Mouse (Mus musculus) liver, embryonic 15.5 days (tissue): ENCODE measurements around the gene Slco2a1. TPM values are rescaled to one million over a fixed set of nuclear protein-coding genes. Genes with fewer than 3 reads are reported as not detected.

Source experiments
- ATAC-seq: fragments of 200-750 bp; cut with Nextera tagmentation; 2 replicates; pipeline ENCODE4 v1.8.0; 2017; ENCODE audit warnings: moderate number of reproducible peaks, mild to moderate bottlenecking, moderate library complexity; ENCODE audit not compliant: insufficient read depth
- H3K27ac ChIP-seq: fragments of 300-500 bp; sonication (generic); replicated peaks from 2 replicates; pipeline ENCODE4 v1.5.1; 2015; ENCODE audit warnings: mild to moderate bottlenecking, inconsistent platforms
- H3K27me3 ChIP-seq: fragments of 300-500 bp; sonication (generic); 2 replicates; pipeline ENCODE4 v1.6.1; 2015; ENCODE audit warnings: mild to moderate bottlenecking, inconsistent platforms
- H3K36me3 ChIP-seq: fragments of 300-500 bp; sonication (generic); replicated peaks from 2 replicates; pipeline ENCODE4 v1.6.1; 2015; ENCODE audit warnings: moderate library complexity, mild to moderate bottlenecking, inconsistent platforms
- H3K4me1 ChIP-seq: fragments of 300-500 bp; sonication (generic); replicated peaks from 2 replicates; pipeline ENCODE4 v1.6.1; 2015; ENCODE audit warnings: inconsistent platforms
- H3K4me2 ChIP-seq: fragments of 300-500 bp; sonication (generic); 2 replicates; pipeline ENCODE4 v1.6.1; 2015; ENCODE audit warnings: moderate library complexity, mild to moderate bottlenecking, inconsistent platforms
- H3K4me3 ChIP-seq: fragments of 300-500 bp; sonication (generic); replicated peaks from 2 replicates; pipeline ENCODE4 v1.5.1; 2015; ENCODE audit warnings: mild to moderate bottlenecking, inconsistent platforms
- H3K9ac ChIP-seq: fragments of 300-500 bp; sonication (generic); 2 replicates; pipeline ENCODE4 v1.6.1; 2015; ENCODE audit warnings: moderate library complexity, mild to moderate bottlenecking, inconsistent platforms
- H3K9me3 ChIP-seq: fragments of 300-500 bp; sonication (generic); replicated peaks from 2 replicates; pipeline ENCODE4 v1.6.1; 2016; ENCODE audit warnings: inconsistent platforms
- WGBS: fragments of 180-500 bp; shearing (Covaris S2); methylation state at CpG from one replicate; pipeline ENCODE4 v1.1.7; 2015; ENCODE audit warnings: mixed read lengths; ENCODE audit not compliant: insufficient replicate concordance; 5-methylcytosine and 5-hydroxymethylcytosine counted together
- polyA plus RNA-seq: library from polyadenylated mRNA; unstranded; fragments of >200 nt; fragmentation: Nextera tagmentation; extraction: Ambion mirVana; gene quantifications from 2 replicates; pipeline ENCODE4 v1.2.1, GENCODE M21; 2015

The Slco2a1 gene
- polyA plus RNA-seq, 1 experiment from 2014 or later: 7.3 TPM

DNA sequence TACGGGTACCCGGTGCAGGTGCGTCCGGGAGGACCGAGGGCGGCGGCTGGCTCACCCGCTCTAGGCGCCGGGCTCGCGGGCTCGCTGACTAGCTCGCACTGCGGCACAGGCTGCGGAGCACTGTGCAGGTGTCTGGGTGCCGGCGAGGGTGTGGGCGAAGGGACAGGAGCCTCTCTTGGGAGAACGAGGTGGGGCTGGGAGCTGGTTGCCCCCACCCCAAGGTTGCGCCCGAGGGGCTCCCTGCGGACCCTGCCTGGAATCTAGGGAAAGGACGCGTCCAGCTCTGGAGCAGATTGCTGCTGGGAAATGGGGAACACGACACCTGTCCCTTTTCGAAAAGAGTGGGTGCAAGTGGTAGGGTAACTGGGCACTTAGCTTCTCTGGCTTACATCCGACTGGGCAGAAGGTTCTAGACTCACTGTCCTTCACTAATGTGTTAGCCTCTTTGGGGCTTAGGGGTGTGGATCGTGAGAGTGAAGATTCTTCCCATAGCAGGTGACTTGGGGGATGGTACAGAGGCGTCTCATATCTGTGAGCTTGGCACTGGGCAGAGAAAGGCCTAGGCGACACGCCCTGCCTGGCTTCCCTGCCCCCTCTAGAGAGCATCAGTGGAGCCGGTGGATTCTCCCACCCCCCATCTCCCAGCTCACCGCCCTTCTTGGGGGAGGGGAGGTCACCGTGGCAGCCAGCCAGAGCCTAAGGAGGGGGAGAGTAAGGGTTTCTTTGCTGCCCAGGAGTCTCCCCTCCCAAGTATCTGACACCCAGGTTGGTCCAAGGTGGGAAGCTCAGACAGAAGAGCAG is 124.2 kb downstream of the Slco2a1 start:
- 3% methylated on average over 35 of the region's 35 CpGs for WGBS
- H3K27me3 ChIP-seq: peaks cover 64% of the 10 kb centered on the region
- no peaks in the 10 kb centered on the region for H3K9me3 ChIP-seq
- H3K4me1 ChIP-seq: peaks cover 18% of the 10 kb centered on the region
- no peaks in the 10 kb centered on the region for H3K36me3 ChIP-seq
- H3K4me3 ChIP-seq: peak overlapping the region; percentile 53
- no peak overlapping the region for H3K27ac ChIP-seq
- no peak for ATAC-seq
- peak overlapping the region; percentile 73 for H3K4me2 ChIP-seq
- H3K9ac ChIP-seq: no peak overlapping the region

DNA sequence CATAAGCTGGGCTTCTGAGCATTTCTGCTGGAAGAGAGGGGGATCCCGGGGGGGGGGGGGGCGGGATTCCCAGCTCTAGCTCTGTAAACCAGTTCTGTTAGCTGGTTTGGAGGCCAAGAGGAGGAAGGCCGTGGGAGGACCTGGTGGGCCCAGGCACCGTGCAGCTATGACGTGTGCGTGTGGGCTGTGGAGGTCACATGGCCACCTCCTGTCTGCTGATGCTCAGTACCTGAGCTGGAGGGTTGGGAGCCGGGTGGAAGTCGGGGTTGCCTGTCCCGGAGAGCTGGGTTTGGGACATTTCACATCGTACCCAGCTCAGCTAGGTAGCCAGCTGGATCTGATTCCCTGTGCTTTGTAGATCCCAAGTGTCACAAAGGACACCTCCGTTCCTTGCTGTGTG is 124.8 kb downstream of the Slco2a1 start:
- no peak for ATAC-seq
- Histone ChIP-seq H3K4me1 (peaks cover 18% of the 10 kb centered on the region), H3K9me3 (no peaks in the 10 kb centered on the region), H3K27me3 (peaks cover 64% of the 10 kb centered on the region), H3K4me2 (no peak overlapping the region), H3K4me3 (no peak overlapping the region), H3K27ac (no peak overlapping the region), H3K9ac (no peak overlapping the region), H3K36me3 (no peaks in the 10 kb centered on the region)
- WGBS: 32% methylated on average over 11 of the region's 11 CpGs

DNA sequence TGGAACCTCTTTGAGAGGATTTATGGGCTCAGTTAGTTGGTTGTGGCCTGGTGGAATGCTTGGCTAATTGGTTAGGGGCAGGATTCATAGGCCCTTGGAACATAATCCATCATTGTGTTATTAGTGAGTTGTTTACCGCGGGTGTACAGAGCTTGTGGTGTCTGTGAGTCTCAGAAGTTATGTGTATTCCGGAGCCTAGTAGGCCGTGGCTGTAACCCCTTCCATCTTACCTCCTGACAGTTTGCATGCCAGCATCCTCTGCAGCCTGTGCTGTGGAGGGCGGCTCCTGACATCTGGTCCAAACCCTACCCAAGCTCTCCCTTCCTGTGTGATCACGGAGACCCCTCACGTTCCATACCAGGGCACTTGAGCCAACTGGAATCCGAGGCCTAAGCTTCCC is 125.8 kb downstream of the Slco2a1 start:
- no peaks in the 10 kb centered on the region for H3K9me3 ChIP-seq
- ATAC-seq: no peak
- H3K4me3 ChIP-seq: no peak overlapping the region
- no peak overlapping the region for H3K4me2 ChIP-seq
- peaks cover 61% of the 10 kb centered on the region for H3K27me3 ChIP-seq
- no peak overlapping the region for H3K27ac ChIP-seq
- H3K9ac ChIP-seq: no peak overlapping the region
- 66% methylated on average over 8 of the region's 8 CpGs for WGBS
- peaks cover 14% of the 10 kb centered on the region for H3K4me1 ChIP-seq
- no peaks in the 10 kb centered on the region for H3K36me3 ChIP-seq

DNA sequence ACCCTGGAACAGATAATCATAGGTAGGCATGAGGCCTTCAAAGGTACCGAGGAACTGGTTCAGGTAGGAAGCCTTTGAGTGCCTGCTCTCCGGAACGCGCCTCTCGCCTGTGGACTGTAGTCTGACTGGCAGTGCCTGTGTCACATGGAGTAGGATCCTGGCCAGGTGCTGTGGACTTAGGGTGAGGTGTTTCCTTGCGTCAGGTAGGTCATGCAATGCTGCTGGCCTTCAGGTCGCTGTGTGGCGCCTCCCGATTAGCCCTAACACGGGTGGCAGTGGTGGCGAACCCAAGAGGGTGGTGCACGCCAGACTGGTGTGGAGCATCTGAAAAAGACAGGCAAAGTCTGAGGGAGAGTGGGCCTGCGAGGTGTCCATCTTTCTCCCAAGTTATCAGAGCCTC is 126.4 kb downstream of the Slco2a1 start:
- no peak overlapping the region for H3K9ac ChIP-seq
- H3K27me3 ChIP-seq: peaks cover 55% of the 10 kb centered on the region
- H3K9me3 ChIP-seq: no peaks in the 10 kb centered on the region
- ATAC-seq: no peak
- no peak overlapping the region for H3K27ac ChIP-seq
- H3K4me3 ChIP-seq: no peak overlapping the region
- 67% methylated on average over 13 of the region's 13 CpGs for WGBS
- H3K4me1 ChIP-seq: peaks cover 10% of the 10 kb centered on the region; the same call in 1 of the 2 replicates
- H3K4me2 ChIP-seq: no peak overlapping the region
- no peaks in the 10 kb centered on the region for H3K36me3 ChIP-seq

DNA sequence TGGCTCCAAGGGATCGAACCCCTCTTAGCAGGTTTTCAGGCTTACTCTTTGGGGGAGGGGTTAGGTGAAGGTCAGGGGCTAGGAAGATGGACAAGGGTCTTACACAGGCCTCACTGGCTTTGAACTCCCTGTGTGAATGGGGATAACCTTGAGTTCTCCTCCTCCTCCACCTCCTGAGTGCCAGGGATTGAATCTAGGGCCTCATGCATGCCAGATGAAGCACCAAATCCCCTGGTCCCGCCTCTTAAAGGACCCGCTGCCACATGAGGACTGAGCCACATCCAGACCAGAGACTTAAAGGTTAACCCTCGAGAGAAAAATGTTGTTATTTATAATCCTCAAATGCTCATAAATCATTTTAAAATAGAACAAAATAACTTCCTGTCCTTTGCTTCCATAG is 128.4 kb downstream of the Slco2a1 start:
- Histone ChIP-seq H3K4me2 (no peak overlapping the region), H3K4me3 (no peak overlapping the region), H3K9ac (no peak overlapping the region), H3K4me1 (peaks cover 3% of the 10 kb centered on the region; the same call in 1 of the 2 replicates), H3K27ac (no peak overlapping the region), H3K36me3 (no peaks in the 10 kb centered on the region), H3K9me3 (no peaks in the 10 kb centered on the region), H3K27me3 (peaks cover 35% of the 10 kb centered on the region)
- ATAC-seq: no peak
- WGBS: 35% methylated on average over 4 of the region's 4 CpGs

DNA sequence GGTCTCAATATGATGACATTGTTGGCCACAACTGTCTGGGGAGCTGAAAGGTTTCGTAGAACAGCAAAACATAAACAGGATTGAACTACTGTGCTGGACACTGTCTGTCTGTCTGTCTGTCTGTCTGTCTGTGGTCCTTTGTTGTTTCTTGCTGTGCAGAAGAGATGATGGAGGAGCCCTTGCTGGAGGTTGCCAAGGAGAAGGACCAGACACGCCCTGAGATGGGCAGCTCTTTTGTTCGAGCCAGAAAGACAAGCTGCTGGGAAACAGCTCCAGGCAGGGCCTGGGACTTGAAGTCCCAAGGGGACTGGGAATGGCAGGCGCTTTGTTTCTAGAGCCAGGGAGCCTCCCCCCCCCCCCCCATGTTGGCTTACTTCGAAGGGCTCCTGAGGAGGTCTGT is 129.0 kb downstream of the Slco2a1 start:
- Histone ChIP-seq H3K27ac (no peak overlapping the region), H3K4me2 (no peak overlapping the region), H3K27me3 (peaks cover 29% of the 10 kb centered on the region), H3K36me3 (no peaks in the 10 kb centered on the region), H3K9me3 (no peaks in the 10 kb centered on the region), H3K4me3 (no peak overlapping the region), H3K9ac (no peak overlapping the region), H3K4me1 (no peaks in the 10 kb centered on the region)
- WGBS: 56% methylated on average over 5 of the region's 5 CpGs
- ATAC-seq: no peak

DNA sequence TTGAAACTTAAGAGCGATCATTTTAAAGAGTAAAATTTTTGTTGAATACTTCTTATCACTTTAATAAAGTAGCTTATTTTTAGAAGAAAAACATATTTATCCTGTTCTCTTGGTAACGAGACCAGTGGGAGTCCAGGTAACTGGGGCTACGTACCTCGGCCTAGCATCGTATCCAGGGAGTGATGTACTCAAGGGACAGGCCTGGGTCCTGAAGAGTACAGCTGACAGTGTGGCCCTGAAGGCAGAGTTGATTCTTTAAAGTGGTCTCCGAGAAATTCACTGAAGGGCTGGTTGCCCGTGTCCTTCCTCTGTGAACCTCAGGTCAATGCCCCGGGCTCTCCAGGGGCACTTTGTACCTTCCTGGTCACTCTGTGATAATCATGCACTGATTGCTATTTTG is 129.4 kb downstream of the Slco2a1 start:
- Histone ChIP-seq H3K9me3 (no peaks in the 10 kb centered on the region), H3K4me1 (no peaks in the 10 kb centered on the region), H3K9ac (no peak overlapping the region), H3K4me3 (no peak overlapping the region), H3K27ac (no peak overlapping the region), H3K36me3 (no peaks in the 10 kb centered on the region), H3K4me2 (no peak overlapping the region), H3K27me3 (peaks cover 24% of the 10 kb centered on the region)
- no peak for ATAC-seq
- WGBS: 71% methylated on average over 8 of the region's 8 CpGs

DNA sequence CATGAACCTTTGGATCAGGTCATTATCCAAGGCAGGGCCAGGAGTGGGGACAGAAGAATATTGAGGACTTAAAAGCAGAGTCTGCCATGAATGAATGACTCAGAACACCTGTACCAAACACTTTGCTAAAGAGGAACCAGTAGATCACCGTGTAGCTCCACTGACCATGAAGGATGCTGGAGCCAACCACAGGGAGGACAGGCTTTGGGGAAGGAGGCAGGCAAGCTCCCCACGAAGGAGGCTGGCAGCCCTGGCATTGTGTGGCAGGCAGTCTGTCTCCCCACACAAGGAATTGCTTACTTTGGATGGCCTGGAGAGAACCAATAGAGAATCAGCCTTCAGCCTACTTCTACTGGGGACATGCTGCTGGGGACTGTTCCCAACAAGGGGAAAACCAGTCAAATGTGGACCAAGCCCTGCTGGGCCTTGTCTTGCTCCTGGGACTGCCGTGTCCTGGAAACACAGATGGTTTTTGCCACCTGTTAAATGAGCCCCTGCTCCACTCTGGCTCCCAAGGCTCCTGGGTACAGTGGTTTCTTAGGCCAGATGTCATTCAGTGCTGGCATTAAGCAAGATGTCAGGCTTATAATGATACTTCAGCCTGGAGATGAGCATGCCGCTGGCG is 130.3 kb downstream of the Slco2a1 start:
- ATAC-seq: no peak
- 63% methylated on average over 5 of the region's 5 CpGs for WGBS

DNA sequence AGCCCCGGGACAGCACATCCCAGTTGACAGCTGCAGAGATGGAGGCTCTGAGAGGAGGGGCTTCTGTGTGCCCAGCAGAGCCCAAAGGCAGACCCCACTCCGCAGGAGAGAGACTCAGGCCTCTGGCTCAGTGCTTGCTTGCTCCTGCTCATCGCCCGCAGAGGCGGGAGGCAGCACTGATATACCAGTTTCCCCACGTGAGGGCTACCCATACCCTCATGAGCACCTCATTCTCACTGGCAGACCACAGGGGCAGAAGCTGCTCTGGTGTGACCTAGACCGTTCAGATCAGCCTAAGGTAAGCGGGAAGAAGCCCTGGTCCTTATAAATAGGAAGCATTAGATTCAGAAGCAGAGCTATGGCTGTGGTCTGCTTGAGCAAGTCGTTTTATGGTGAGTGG is 131.3 kb downstream of the Slco2a1 start:
- 61% methylated on average over 9 of the region's 9 CpGs for WGBS
- Histone ChIP-seq H3K27me3 (peaks cover 6% of the 10 kb centered on the region; the same call in 1 of the 2 replicates), H3K4me3 (no peak overlapping the region), H3K4me1 (no peaks in the 10 kb centered on the region), H3K27ac (no peak overlapping the region), H3K4me2 (no peak overlapping the region), H3K36me3 (no peaks in the 10 kb centered on the region), H3K9ac (no peak overlapping the region), H3K9me3 (no peaks in the 10 kb centered on the region)
- no peak for ATAC-seq

More for the DNA sequence above, 130.3 kb downstream of the Slco2a1 start:
- Histone ChIP-seq H3K27ac (no peak overlapping the region), H3K4me2 (no peak overlapping the region), H3K4me1 (no peaks in the 10 kb centered on the region), H3K9ac (no peak overlapping the region), H3K27me3 (peaks cover 16% of the 10 kb centered on the region), H3K9me3 (no peaks in the 10 kb centered on the region), H3K36me3 (no peaks in the 10 kb centered on the region), H3K4me3 (no peak overlapping the region)

DNA sequence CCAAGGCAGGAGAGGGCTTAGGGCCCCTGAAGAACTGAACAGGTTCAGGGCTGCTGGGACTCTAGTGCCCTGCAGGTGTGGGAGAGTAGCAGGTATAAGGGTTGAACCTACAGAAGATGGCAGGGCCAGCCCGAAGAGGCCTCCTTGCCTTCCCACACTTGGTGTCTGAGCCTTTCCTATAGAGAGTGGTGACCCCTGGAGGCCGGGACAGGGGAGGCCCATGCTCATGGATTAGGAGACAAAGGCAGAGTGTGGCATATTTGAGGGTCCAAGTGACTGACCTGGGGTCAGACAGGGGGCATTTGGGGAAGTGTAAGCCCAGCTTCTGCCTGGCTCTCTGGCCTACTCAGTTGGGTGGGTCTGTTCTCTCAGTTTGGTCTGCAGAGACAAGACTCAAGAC is 131.7 kb downstream of the Slco2a1 start:
- Histone ChIP-seq H3K27ac (no peak overlapping the region), H3K36me3 (no peaks in the 10 kb centered on the region), H3K4me2 (no peak overlapping the region), H3K27me3 (peaks cover 2% of the 10 kb centered on the region; the same call in 1 of the 2 replicates), H3K4me3 (no peak overlapping the region), H3K9me3 (no peaks in the 10 kb centered on the region), H3K9ac (no peak overlapping the region), H3K4me1 (no peaks in the 10 kb centered on the region)
- WGBS: 39% methylated on average over 2 of the region's 2 CpGs
- ATAC-seq: no peak

DNA sequence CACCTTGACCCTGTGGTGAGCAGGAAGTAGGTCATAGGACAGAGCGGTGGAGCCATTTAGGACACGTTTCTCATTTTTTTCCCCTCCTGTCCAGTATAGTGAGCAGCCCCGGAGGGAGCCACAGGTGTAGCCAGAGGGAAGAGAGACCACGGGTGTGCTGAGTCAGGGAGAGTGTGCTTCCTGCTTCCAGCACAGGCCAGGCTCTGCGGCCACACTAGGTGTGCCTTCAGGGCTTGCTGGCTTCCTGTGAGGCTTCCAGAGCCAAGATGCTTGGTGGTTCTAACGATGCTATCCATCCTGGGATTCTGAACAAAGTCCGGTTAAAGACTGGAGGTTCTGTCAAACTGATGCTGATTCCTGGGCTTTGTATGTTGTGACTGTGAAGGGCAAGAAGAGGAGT is 133.0 kb downstream of the Slco2a1 start:
- no peak for ATAC-seq
- H3K9me3 ChIP-seq: no peaks in the 10 kb centered on the region
- H3K4me3 ChIP-seq: no peak overlapping the region
- no peaks in the 10 kb centered on the region for H3K27me3 ChIP-seq
- WGBS: 58% methylated on average over 7 of the region's 7 CpGs
- no peaks in the 10 kb centered on the region for H3K4me1 ChIP-seq
- H3K4me2 ChIP-seq: no peak overlapping the region
- no peaks in the 10 kb centered on the region for H3K36me3 ChIP-seq
- no peak overlapping the region for H3K9ac ChIP-seq
- no peak overlapping the region for H3K27ac ChIP-seq
